Mouse (Mus musculus) olfactory bulb, adult 2 months (tissue): ENCODE data around the gene Rubcn.

Source experiments
- CTCF ChIP-seq: fragments of 200-500 bp; IDR thresholded peaks from 2 replicates; pipeline ENCODE4 v1.5.1; 2012; ENCODE audit warnings: low read depth, mild to moderate bottlenecking, low read length, moderate library complexity; ENCODE audit not compliant: insufficient read depth
- POLR2A ChIP-seq: fragments of 200-500 bp; IDR thresholded peaks from 2 replicates; pipeline ENCODE4 v1.6.1; 2012; ENCODE audit warnings: mild to moderate bottlenecking, low read depth, low read length, moderate library complexity; ENCODE audit not compliant: insufficient read depth

DNA sequence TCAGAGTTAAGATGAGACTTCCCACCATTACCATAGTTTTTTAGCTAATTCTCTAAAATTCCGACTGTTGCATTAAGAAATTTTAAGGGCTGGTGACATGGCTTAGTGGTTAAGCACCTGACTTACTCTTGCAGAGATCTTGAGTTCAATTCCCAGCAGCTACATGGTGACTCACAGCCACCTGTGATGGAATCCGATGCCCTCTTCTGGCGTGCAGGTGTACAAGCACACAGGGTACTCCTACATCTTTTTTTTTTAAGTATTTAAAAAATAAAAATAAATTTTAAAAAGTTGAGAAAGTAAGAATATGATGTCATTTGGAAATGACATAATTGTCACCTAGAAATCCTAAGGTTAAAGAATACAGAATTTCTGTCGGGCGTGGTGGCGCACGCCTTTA is 10.4 kb upstream of the Rubcn start:
- TF ChIP-seq CTCF, result no peak
- no peak for TF ChIP-seq POLR2A
